ENCODE assay signal across 14 mouse cellular contexts in genomic region chr3:149042527-149042926, GRCm38 (mm10). TPM values are rescaled to one million over a fixed set of nuclear protein-coding genes. Genes with fewer than 3 reads are reported as not detected.
A peak's percentile ranks its signal among the peaks of the same experiment; 100 is the strongest.
DNase-seq lines count a peak whose midpoint lies in the region; ATAC-seq and TF ChIP-seq lines count a peak whose summit lies in the region.
"Had no signal": no experiment of that assay in that cellular context is flagged by ENCODE, and none has a peak within 500 bp of the region (broad histone marks: within the 10 kb centered on the region; RNA-seq: fewer than 3 reads in every experiment).

No protein-coding gene starts in this region.

- no peak overlapping the region for H3K4me2 ChIP-seq in heart, postnatal 0 days (ENCODE audit: low read depth, low read length)
- no peak overlapping the region for H3K4me2 ChIP-seq in heart, embryonic 11.5 days
- no peak overlapping the region for H3K4me2 ChIP-seq in forebrain, postnatal 0 days (ENCODE audit: low read depth)
- H3K4me2 ChIP-seq in limb, embryonic 13.5 days (replicated peaks), result peak overlapping the region; percentile 2
- H3K4me2 ChIP-seq in neural tube, embryonic 15.5 days, result peak overlapping the region; percentile 22
- H3K4me2 ChIP-seq: liver, embryonic 12.5 days had no signal

- peaks cover 23% of the 10 kb centered on the region for H3K4me1 ChIP-seq in heart, postnatal 0 days (ENCODE audit: control insufficient read depth, insufficient read depth)
- no peaks in the 10 kb centered on the region; the same call in 1 of the 2 replicates for H3K4me1 ChIP-seq in heart, embryonic 11.5 days (ENCODE audit: control insufficient read depth, insufficient read depth, low read length)
- H3K4me1 ChIP-seq in forebrain, postnatal 0 days (ENCODE audit: insufficient read depth), result no peaks in the 10 kb centered on the region
- peaks cover 25% of the 10 kb centered on the region for H3K4me1 ChIP-seq in limb, embryonic 13.5 days
- peaks cover 20% of the 10 kb centered on the region for H3K4me1 ChIP-seq in neural tube, embryonic 15.5 days
- H3K4me1 ChIP-seq: liver, embryonic 12.5 days had no signal

- H3K4me3 ChIP-seq in heart, postnatal 0 days (ENCODE audit: low read depth, low read length), result no peak overlapping the region
- no peak overlapping the region for H3K4me3 ChIP-seq in heart, embryonic 11.5 days (ENCODE audit: low read depth, low read length)
- H3K4me3 ChIP-seq in forebrain, postnatal 0 days (ENCODE audit: low read depth, low read length), result no peak overlapping the region
- no peak overlapping the region for H3K4me3 ChIP-seq in limb, embryonic 13.5 days
- no peak overlapping the region for H3K4me3 ChIP-seq in neural tube, embryonic 15.5 days (replicated peaks)
- H3K4me3 ChIP-seq: liver, embryonic 12.5 days had no signal

- TF ChIP-seq CTCF in heart, postnatal 0 days (IDR thresholded peaks at IDR 0.05; ENCODE audit: low read depth), result no peak
- no peak for TF ChIP-seq CTCF in forebrain, postnatal 0 days (IDR thresholded peaks at IDR 0.05; ENCODE audit: low read depth)

- no peaks in the 10 kb centered on the region for H3K27me3 ChIP-seq in heart, postnatal 0 days (ENCODE audit: control insufficient read depth, insufficient read depth, low read length)
- no peaks in the 10 kb centered on the region for H3K27me3 ChIP-seq in heart, embryonic 11.5 days (ENCODE audit: control insufficient read depth, insufficient read depth, low read length)
- no peaks in the 10 kb centered on the region for H3K27me3 ChIP-seq in forebrain, postnatal 0 days (ENCODE audit: insufficient read depth, low read length)
- H3K27me3 ChIP-seq in limb, embryonic 13.5 days, result no peaks in the 10 kb centered on the region
- no peaks in the 10 kb centered on the region for H3K27me3 ChIP-seq in neural tube, embryonic 15.5 days (replicated peaks)
- H3K27me3 ChIP-seq: liver, embryonic 12.5 days had no signal

- no peak for ATAC-seq in heart, postnatal 0 days (ENCODE audit: insufficient read depth, low read depth)
- no peak for ATAC-seq in heart, embryonic 11.5 days (replicated peaks; ENCODE audit: insufficient number of reproducible peaks, low FRiP score, low TSS enrichment)
- ATAC-seq in forebrain, postnatal 0 days, result peak; percentile 50
- peak; percentile 67 for ATAC-seq in limb, embryonic 13.5 days (ENCODE audit: low FRiP score, low read depth)
- peak; percentile 86 for ATAC-seq in neural tube, embryonic 15.5 days (ENCODE audit: low FRiP score)
- ATAC-seq: inflammation-experienced regulatory T-cells, adult 6 months; liver, embryonic 12.5 days had no signal

- no peak for DNase-seq in heart, postnatal 0 days (ENCODE audit: low spot score)
- DNase-seq in forebrain, postnatal 0 days, result no peak
- no peak for DNase-seq in adrenal gland, adult 8-10 months
- DNase-seq in c-Kit-positive CD71-positive TER-119-positive erythroid progenitor cells, embryonic 14.5 days (ENCODE audit: low spot score), result no peak
- no peak for DNase-seq in kidney, postnatal 36 days
- DNase-seq: cerebellum, adult 18-20 months; heart, adult 11 months; layer of hippocampus, adult 9-11 months; thymus, postnatal 25 days had no signal

- H3K9ac ChIP-seq in heart, postnatal 0 days (replicated peaks; ENCODE audit: low read depth, low read length), result no peak overlapping the region
- no peak overlapping the region for H3K9ac ChIP-seq in heart, embryonic 11.5 days (ENCODE audit: low read depth, low read length)
- no peak overlapping the region for H3K9ac ChIP-seq in forebrain, postnatal 0 days
- no peak overlapping the region for H3K9ac ChIP-seq in limb, embryonic 13.5 days
- H3K9ac ChIP-seq in neural tube, embryonic 15.5 days (replicated peaks), result no peak overlapping the region
- H3K9ac ChIP-seq: liver, embryonic 12.5 days had no signal

- TF ChIP-seq EP300 in heart, postnatal 0 days (IDR thresholded peaks at IDR 0.05; ENCODE audit: low read depth), result no peak

- 0 out of 2 replicates have a peak overlapping the region, but pooled peaks have one; percentile 1 for H3K27ac ChIP-seq in heart, postnatal 0 days (ENCODE audit: low read depth)
- no peak overlapping the region for H3K27ac ChIP-seq in heart, embryonic 11.5 days (ENCODE audit: low read depth, low read length)
- H3K27ac ChIP-seq in forebrain, postnatal 0 days (ENCODE audit: low read depth, low read length), result no peak overlapping the region
- H3K27ac ChIP-seq in limb, embryonic 13.5 days, result no peak overlapping the region
- H3K27ac ChIP-seq in neural tube, embryonic 15.5 days (replicated peaks), result no peak overlapping the region; the same call in 1 of the 2 replicates
- H3K27ac ChIP-seq: liver, embryonic 12.5 days had no signal

- H3K9me3 ChIP-seq in heart, postnatal 0 days (replicated peaks; ENCODE audit: control insufficient read depth, low read length), result no peaks in the 10 kb centered on the region
- H3K9me3 ChIP-seq in heart, embryonic 11.5 days (replicated peaks; ENCODE audit: control insufficient read depth, low read length), result no peaks in the 10 kb centered on the region
- no peaks in the 10 kb centered on the region for H3K9me3 ChIP-seq in forebrain, postnatal 0 days (ENCODE audit: low read length)
- no peaks in the 10 kb centered on the region for H3K9me3 ChIP-seq in limb, embryonic 13.5 days
- H3K9me3 ChIP-seq in neural tube, embryonic 15.5 days (replicated peaks), result no peaks in the 10 kb centered on the region
- H3K9me3 ChIP-seq: liver, embryonic 12.5 days had no signal

- 57% methylated on average over 9 of the region's 9 CpGs for WGBS in heart, postnatal 0 days
- 68% methylated on average over 9 of the region's 9 CpGs for WGBS in heart, embryonic 11.5 days (ENCODE audit: insufficient replicate concordance)
- 15% methylated on average over 9 of the region's 9 CpGs for WGBS in forebrain, postnatal 0 days
- 18% methylated on average over 9 of the region's 9 CpGs for WGBS in limb, embryonic 13.5 days
- 11% methylated on average over 9 of the region's 9 CpGs for WGBS in neural tube, embryonic 15.5 days

- H3K36me3 ChIP-seq in heart, postnatal 0 days (replicated peaks; ENCODE audit: control insufficient read depth, insufficient read depth, low read length), result no peaks in the 10 kb centered on the region
- H3K36me3 ChIP-seq in heart, embryonic 11.5 days (ENCODE audit: control insufficient read depth, insufficient read depth, low read length), result no peaks in the 10 kb centered on the region
- no peaks in the 10 kb centered on the region for H3K36me3 ChIP-seq in forebrain, postnatal 0 days (ENCODE audit: insufficient read depth)
- H3K36me3 ChIP-seq in limb, embryonic 13.5 days, result no peaks in the 10 kb centered on the region
- H3K36me3 ChIP-seq in neural tube, embryonic 15.5 days, result no peaks in the 10 kb centered on the region
- H3K36me3 ChIP-seq: liver, embryonic 12.5 days had no signal

RNA-seq across cellular contexts. Expression of gene Adgrl2, which starts 52.2 kb away (rescaled TPM):
- 32.7 and 59.4 TPM in 2 replicates for total RNA-seq in heart, postnatal 0 days (2014; rRNA removed; ENCODE audit: low replicate concordance)
- 25.6 and 26.6 TPM in 2 replicates for polyA plus RNA-seq in heart, postnatal 0 days (2015; fragmentation: Nextera tagmentation; extraction: Ambion mirVana)
- 37.3 and 38.7 TPM in 2 replicates for polyA plus RNA-seq in heart, embryonic 11.5 days (2014; fragmentation: Nextera tagmentation; extraction: Ambion mirVana)
- total RNA-seq in forebrain, postnatal 0 days (2014; rRNA removed), result 100 and 116 TPM in 2 replicates
- 66.3 and 73.6 TPM in 2 replicates for polyA plus RNA-seq in forebrain, postnatal 0 days (2015; fragmentation: Nextera tagmentation; extraction: Ambion mirVana)
- 102 and 105 TPM in 2 replicates for polyA plus RNA-seq in limb, embryonic 13.5 days (2015; fragmentation: Nextera tagmentation; extraction: Ambion mirVana)
- polyA plus RNA-seq in neural tube, embryonic 15.5 days (2015; fragmentation: Nextera tagmentation; extraction: Ambion mirVana), result 136 and 171 TPM in 2 replicates
- 10 to 100 TPM; 61.5 to 72.6 (median 67.9) TPM for total RNA-seq in adrenal gland, adult 8-10 months (2022)

Comparison
In these comparisons a context has a peak if more than half of its experiments do, and no peak if none do; other contexts are left out.
1. ATAC-seq: peak in forebrain, postnatal 0 days (single experiment), limb, embryonic 13.5 days (single experiment) and neural tube, embryonic 15.5 days (single experiment); none in heart, postnatal 0 days (single experiment) and heart, embryonic 11.5 days (single experiment).
2. H3K4me2 ChIP-seq: peak in limb, embryonic 13.5 days (single experiment) and neural tube, embryonic 15.5 days (single experiment); none in heart, postnatal 0 days (single experiment), heart, embryonic 11.5 days (single experiment) and forebrain, postnatal 0 days (single experiment).